Mouse (Mus musculus): ENCODE data around the gene Mlip.
"Not testable (repeated sequence)": the region's sequence is repeated elsewhere in the genome, so short reads cannot be mapped to it uniquely, and the experiment has no call there.

The Mlip gene

GRCm38 (mm10) chr9:77352432-77353175 is at the start of gene Mlip:
Gene Mlip, minus strand, starts transcription at chr9:77352969.
- no peak for DNase-seq (ENCODE audit: low spot score in 2 of 2)

DNA sequence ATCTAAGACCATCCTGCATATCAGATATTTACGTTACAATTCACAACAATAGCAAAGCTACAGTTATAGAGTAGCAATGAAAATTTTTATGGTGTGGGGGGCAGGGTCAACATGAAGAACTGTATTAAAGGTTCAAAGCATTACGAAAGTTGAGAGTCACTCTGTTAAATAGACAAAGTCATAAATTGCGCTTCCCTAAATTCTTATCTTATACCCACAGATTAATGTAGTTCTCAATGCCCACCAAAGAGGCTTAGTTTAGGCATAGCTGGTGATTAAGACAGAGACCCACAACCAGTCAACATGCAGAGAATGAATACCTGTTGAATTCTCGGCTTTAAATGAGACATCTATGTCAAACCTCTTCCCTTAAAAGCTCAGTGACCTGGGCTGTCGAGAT is 47.0 kb upstream of the Mlip start:
- no peak for DNase-seq (ENCODE audit: low spot score in 2 of 2)

DNA sequence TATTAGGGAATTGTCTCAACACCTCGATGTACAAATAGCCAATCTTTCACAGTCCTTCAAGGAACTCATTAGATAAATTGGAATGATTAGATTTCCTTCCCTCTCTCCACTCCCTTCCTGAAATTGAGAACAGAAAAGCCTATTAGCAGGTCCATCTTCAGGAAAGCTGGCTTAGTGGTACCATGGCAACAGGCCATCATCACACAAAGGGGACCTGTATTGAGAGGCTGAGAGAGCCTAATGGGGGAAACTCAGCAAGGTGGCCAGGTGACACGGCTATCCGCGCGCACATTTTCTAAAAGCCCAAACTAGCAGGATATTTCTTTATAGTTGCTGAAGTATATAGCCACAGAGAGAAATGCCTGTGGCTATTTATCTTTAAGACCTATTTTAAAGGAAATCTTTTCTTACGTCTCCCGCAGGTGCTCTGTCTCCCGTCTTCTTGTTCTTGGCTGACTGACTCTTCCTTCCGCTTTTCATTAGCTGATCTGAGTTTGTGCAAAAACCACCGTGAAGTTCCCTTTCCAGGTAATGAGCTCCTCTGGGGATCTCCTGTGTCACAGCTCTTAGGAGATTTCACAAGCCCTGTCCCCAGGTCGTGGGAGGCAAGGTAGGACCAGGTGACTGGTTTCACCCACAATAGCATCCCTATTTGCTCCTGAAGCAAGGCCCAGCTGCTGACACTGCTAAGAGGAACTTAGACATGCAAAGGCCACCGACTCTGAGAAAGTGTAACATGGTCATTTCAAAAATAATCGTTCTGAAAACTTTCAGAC is 46.3 kb upstream of the Mlip start:
- DNase-seq (ENCODE audit: low spot score in 2 of 2), result no peak

DNA sequence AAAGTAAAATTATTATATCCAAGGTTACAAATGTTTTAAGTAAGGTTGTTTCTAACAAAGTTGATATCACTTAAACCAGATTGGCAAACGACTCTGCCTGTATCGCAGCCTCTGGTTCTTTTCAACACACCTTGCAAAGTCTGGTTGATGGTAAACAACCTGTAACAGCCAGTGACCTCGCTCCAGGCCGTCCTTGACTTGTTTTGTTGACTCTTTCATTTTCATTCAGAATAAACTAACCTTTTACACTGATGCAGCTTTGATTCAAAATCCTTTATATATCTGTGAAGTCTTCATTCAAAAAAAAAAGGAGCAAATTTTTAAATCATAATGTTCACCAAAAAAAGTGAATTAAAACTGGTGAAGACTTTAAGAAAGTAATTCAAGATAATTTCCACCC is 44.3 kb upstream of the Mlip start:
- no peak for DNase-seq (ENCODE audit: low spot score in 2 of 2)

GRCm38 (mm10) chr9:77391248-77391647 is 38.5 kb upstream of the Mlip start:
- no peak for DNase-seq (ENCODE audit: low spot score in 2 of 2)

DNA sequence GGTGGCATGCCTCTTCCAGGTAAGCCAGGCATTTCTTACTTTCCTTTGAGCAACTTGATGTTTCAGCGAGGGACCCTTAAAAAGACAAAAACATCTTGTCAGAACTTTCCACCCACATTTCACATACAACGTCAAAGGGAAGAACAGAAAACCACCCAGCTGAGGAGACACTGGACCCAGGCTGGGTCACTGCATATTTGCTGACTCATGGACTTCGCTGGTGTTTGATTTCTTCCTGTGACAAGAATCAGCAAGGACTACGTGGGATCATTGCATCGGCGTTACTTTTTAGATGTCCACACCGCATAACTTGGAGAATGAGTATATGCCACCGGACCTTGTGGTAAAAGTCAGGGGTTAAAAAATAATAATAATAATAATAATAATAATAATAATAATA is 36.2 kb upstream of the Mlip start:
- no peak for DNase-seq (ENCODE audit: low spot score in 2 of 2)

DNA sequence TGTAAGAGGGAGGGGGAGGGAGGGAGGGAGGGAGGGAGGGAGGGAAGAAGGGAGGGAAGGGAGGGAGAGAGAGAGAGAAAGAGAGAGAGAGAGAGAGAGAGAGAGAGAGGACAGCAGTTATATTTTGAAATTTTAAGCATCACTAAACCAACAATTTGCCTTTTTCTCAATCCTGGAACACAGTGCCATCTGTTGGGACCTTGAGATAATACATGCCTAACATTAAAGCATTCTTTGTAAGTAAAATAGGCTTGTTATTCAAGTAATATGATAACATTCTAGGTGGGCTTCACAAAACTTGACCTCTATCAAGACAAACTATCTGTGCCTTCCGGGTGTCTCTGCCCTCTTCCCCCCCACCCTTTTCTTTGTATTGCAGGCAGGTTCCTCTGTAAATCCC is 34.0 kb upstream of the Mlip start:
- no peak for DNase-seq (ENCODE audit: low spot score in 2 of 2)

- no peak for DNase-seq (ENCODE audit: low spot score in 2 of 2)
These were observed 32.8 kb upstream of the Mlip start for GRCm38 (mm10) chr9:77385611-77386010.

DNA sequence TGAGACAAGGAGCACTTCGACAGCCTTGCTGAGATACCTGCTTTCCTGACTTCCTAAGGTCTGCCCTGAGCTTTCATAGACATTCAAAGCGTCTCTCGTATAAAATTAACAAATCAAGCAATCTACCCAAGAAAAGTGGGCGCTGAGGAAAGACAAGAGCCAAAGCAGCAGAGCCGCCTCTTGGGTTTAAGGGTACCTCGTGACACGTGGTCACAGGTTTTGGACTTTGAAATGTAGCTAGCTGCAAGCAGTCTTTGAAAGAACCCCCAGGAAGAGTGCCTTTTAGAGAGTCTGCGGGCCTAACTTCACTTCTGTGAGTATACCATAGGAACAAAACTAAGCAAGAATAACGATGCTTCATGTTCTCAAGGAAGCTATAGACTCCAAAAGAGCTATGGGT is 31.9 kb upstream of the Mlip start:
- no peak for DNase-seq (ENCODE audit: low spot score in 2 of 2)

DNA sequence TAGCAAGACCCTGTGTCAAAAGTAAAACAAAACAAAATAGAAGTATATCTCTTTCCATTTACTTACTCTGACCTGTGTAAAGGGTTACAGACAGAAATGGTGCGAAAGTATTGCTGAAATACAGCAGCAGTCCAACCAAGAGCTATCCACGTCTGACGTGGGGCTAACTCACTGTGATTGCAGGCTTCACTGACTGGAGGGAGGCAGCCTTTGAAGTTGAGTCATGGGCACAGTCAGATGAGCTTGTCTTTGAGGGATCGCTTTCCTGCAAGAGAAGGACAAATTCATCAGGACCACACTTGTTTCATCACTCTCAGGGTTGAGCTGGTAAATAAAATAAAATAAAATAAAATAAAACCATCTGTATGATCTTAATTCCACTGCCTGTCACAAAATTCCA is 31.2 kb upstream of the Mlip start:
- no peak for DNase-seq (ENCODE audit: low spot score in 2 of 2)

DNA sequence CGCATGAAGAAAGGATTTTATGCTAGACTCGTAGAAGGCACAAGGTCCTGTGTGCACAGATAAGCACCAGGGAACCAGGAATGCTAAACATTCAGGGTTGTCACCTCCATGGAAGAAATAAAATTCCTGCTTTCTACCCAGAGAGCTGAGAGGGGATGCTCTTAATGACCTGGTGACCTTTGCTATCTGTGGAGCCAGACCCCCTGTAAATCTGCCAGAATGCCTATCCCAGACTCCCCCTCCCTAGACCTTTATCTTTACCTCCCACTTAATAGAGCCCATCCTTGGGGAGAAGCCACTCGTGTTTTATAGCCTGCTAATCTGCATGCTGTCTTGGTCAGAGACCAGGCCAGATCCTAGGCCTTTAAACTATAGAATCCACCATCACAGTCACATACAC is 29.7 kb upstream of the Mlip start:
- no peak for DNase-seq (ENCODE audit: low spot score in 2 of 2)

DNA sequence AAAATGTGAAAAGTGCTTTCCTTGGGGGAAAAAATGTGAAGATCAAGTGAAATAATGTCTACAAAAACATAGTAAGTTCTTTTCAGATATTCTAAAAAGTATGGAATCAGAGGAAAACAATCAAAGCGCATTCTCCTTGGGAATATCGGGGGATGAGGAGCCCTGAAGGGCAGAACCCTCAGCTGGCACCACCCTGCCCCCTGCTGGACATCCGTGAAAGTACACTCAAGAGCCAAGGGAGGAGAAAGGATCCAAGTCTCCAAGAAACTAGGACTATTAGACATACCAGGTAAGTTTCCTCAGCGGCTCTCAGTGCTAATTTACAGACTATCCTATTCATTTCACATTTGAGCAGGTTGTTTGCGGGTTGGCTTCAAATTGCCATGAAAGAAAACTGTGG is 28.8 kb upstream of the Mlip start:
- peak; percentile 40 to 72 for DNase-seq (ENCODE audit: low spot score in 2 of 2)

DNA sequence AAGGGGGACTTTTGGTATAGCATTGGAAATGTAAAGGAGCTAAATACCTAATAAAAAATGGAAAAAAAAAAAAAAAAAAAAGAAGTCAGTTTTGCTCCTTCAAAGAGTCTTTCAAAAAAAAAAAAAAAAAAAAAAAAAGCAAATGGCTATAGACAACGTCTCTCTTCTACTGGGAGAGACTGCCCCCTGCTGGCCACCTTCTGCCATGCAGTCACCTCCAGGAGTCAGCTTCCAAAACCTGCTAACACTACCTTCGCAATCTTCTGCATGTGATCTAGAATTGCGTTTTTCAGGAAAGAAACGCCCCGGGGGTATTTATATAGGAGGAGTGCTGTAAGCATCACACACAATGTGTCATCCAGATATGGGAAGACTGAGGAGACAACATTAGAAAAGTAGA is 26.9 kb upstream of the Mlip start:
- peak; percentile 20 to 72 for DNase-seq (ENCODE audit: low spot score in 2 of 2)

DNA sequence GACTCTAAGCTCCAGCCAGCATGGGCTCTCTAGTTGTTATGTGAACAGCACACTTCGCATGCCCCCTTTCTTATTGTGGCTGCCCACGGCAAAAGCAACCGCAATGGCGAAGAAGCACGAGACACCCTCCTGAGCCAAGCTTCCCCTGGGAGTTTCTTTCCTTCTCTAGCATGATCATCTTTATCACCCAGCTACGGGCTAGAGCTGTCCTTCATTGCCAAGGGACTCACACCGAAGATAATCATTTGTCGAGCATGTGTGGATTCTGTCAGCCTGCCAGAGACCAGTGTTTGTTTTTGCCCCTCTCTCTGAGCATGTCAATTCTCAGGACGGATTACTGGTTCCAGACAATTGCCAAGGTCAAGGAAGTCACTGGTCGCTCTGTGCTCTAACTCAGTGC is 24.9 kb upstream of the Mlip start:
- DNase-seq (ENCODE audit: low spot score in 2 of 2), result no peak

DNA sequence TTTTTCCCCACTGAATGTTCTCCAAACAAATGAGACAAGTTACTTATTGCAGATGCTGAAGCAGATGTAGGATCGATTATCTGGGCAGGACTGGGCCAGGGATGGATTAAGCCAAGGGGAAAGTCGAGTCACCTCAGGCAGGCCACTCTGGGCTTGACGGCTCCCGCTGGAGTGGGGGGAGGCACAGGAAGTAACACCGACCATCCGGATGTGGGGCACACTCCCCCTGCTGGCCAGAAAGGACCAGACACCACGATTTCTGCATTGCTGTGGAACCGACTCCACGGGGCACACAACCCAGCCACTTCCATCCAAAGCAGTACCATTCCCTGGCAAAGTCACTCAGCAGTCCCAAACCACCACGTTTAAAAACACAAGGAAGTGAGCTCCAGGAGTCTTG is 24.3 kb upstream of the Mlip start:
- DNase-seq (ENCODE audit: low spot score in 2 of 2), result peak in 1 of 2 experiments; percentile 36

DNA sequence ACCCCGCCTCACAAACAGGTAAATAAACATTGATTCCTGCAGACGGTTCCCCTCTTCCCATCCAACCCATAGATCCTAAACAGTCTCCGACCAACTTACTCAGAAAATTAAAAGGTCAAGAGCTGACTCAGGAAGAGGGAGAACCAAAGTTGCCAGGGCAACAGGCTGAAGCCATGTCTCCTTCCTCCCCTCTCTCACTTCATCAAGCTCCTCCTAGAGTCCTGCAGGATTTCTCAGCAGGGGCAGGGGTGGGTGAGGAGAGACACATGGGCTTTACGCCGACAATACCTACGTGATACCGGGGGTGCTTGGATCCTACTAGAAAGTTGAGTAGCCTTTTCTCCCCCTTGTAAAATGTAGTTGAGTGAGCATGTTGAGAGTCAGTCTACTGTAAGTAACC is 23.8 kb upstream of the Mlip start:
- DNase-seq (ENCODE audit: low spot score in 2 of 2), result no peak

DNA sequence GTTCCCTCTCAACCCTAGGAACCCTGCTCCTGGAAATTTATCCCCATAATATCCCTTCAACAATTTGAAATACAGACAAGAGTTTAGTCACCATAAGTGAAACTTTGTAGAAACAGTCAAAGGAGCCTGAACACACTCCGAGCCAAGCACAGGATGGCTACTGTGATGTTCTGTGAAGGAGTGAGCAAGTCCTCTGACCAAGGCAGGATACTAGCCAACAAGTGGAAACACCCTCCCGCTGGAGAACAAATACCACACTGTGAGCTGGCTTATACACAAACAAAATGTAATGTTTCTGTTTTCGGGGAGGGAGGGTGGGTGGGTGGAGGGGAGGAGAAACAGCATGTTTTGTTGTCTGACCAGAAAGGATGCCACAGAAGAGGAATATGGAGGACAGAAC is 17.9 kb upstream of the Mlip start:
- no peak for DNase-seq (ENCODE audit: low spot score in 2 of 2)

- no peak for DNase-seq (ENCODE audit: low spot score in 2 of 2)
These were observed 16.5 kb upstream of the Mlip start for GRCm38 (mm10) chr9:77369262-77369661.

- DNase-seq (ENCODE audit: low spot score in 2 of 2), result not testable (repeated sequence)
These were observed 11.9 kb upstream of the Mlip start for GRCm38 (mm10) chr9:77364681-77365080.

- no peak for DNase-seq (ENCODE audit: low spot score in 2 of 2)
These were observed 10.1 kb upstream of the Mlip start for GRCm38 (mm10) chr9:77362906-77363305.

- no peak for DNase-seq (ENCODE audit: low spot score in 2 of 2)
These were observed 7.9 kb upstream of the Mlip start for GRCm38 (mm10) chr9:77360654-77361053.

DNA sequence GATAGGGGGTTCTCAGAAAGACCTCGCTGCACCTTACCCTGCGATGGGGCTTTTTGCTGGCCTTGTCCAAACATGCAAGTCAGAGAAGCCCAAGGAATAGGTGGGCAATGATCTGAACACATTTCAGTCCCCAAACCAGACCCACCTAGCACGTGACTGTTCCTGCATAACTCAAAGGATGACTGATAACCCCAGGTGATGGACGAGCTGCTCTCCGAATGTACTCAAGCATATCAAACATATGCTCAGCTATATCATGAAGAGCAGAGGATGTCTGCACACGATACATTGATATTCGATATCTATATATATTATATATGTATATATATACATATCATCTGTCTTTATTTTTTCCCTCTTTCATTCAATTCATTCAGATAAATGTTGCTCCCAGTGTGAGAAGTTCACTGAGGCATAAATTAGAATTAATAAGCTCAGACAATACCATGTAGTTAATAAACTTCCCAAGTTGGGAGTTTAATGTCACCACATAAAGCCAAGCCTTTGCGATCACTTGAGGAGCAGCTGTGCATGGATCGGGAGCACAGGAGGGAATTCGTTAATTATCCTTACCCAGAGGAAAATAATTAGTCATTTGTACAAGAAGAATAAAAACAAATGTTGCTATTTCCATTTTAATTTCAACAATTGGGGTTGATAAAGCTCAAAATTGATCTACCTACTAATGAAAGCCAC is 6.7 kb upstream of the Mlip start:
- no peak for DNase-seq (ENCODE audit: low spot score in 2 of 2)

DNA sequence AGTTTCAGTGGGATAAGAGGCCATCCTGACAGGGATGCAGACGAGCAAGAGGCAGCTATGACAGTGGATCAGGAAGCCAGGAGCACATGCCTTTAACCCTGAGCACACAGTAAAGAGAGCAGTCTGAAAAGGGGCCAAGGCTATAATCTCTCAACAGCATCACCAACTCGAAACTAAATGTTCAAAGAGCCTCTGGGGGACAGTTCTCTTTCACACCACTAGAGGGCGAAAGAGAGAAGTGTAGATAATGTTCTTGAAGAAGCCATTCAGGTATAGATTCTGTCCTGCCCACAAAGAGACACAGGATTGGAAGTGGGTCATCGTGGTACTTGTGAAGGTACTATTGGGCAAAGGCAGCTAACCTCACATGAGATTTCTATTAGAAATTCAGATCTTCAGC is 1.2 kb upstream of the Mlip start:
- DNase-seq (ENCODE audit: low spot score in 2 of 2), result no peak
